Mouse (Mus musculus): ENCODE results near the gene Gm20479. TPM values are rescaled to one million over a fixed set of nuclear protein-coding genes. Genes with fewer than 3 reads are reported as not detected.

Gene Gm20479
- total RNA-seq, 1 experiment from 2014 or later = 1.8 TPM

DNA sequence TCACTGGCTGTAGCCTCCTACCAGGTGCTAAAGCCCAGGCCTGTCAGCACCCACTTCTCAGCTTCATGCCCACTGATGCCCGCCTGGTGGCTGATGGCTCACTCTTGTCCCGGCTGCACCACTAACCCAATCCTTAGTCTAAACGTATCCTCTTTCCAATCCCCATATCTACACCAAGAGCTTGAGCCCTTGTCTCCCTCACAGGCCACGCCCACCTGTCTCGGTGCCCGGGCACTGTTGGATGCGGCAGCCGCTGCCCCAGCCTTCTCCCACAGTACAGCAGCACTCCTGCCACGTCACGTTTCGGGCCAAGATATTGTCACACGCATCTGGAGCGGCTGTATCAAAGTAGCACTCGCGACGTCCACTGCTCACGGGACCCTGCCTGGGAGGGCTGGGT lies 46.9 kb downstream of the Gm20479 start:
- DNase-seq = peak; percentile 76

DNA sequence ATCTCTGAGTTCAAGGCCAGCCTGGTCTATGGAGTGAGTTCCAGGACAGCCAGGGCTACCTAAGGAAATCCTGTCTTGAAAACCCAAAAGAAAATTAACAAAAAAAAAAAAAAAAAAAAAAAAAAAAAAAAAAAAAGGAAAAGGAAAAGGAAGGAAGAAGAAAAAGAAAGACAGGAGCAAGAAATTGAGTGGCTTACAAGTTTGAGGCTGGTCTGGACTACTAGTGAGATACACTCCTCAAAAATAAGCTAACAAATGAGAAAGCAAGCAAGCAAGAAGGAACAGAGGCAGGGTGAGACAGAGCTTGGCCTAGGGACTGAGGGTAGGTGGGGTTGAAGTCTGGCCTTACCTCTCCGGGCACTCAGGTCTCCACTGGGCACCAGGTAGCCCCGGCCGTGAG lies 47.4 kb downstream of the Gm20479 start:
- DNase-seq = no peak

DNA sequence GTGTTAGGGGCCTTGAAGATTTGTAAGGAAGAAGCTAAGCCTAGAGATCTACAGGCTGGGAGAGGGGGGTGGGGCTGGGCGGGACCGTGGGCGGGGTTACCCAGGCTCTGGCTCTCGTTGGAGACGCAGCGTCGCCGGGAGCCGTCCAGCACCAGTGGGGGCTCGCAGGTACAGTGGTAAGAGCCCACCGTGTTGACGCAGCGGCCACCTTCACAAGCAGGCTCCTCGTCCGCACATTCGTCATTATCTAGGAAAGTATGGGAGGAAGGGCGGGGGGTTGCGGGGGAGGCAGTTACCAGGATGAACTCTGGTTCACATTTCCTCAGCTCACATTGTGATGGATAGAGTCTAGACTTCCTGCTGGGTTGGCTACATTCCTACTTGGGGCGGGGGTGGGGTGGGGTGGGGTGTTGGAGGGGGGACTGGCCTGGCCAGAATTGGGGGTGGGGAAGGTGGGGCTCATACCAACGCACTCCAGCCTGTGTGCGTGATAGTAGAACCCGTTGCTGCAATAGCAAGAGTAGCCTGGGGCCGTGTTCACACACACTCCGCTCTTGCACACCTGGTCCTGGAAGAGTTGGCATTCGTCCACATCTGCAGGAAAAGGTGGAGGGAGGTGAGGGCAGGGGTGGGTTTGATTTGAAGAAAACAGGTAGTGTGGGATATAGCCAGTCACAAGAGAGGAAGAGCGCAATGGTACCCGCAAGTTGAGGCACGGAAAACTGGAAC lies 48.2 kb downstream of the Gm20479 start:
- DNase-seq = no peak

DNA sequence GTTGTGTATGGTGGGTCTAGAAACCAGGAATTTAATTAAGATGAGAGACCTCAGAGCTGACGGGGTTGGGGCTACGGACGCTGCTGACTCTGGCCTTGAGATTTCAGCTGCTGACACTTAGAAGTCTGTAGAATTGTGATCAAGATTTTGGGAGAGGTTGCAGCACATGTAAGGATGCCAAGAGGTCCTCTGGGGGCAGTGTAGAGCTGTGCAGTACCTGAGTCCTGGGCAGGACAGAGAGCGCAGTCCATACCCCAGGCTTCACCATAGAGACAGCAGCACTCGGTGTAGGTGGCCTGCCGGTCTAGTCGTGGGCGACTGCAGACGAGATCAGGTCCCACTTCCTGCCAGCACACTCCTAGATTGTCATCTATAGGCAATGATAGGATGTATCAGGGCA lies 49.7 kb downstream of the Gm20479 start:
- DNase-seq = no peak

GRCm38 (mm10) chr7:27306161-27307160 lies 50.8 kb downstream of the Gm20479 start:
- peak; percentile 70 for DNase-seq

- DNase-seq = no peak
Observed at GRCm38 (mm10) chr7:27305091-27305730, 52.0 kb downstream of the Gm20479 start.

Other genes starting within 250 kb of the Gm20479 start
- 733 and 877 TPM in 2 replicates for gene Cyp2f2, start 237.5 kb downstream of the Gm20479 start, total RNA-seq (2021)
- not detected in 2 replicates for gene Cyp2t4, start 203.7 kb downstream of the Gm20479 start, total RNA-seq (2021)
- 83.9 and 92.9 TPM in 2 replicates for gene Egln2, start 190.6 kb downstream of the Gm20479 start, total RNA-seq (2021)
- gene Rab4b, start 178.5 kb downstream of the Gm20479 start, total RNA-seq (2021) = 39.5 and 55.2 TPM in 2 replicates
- not detected in 2 replicates for gene Gm21983, start 176.3 kb downstream of the Gm20479 start, total RNA-seq (2021)
- 0.89 TPM in 1 of 2 replicates, not detected in the other for gene Mia, start 176.3 kb downstream of the Gm20479 start, total RNA-seq (2021)
- 22.9 and 23.0 TPM in 2 replicates for gene BC024978, start 161.6 kb downstream of the Gm20479 start, total RNA-seq (2021)
- gene Snrpa, start 161.1 kb downstream of the Gm20479 start, total RNA-seq (2021) = 88.3 and 90.9 TPM in 2 replicates
- gene Itpkc, start 128.8 kb downstream of the Gm20479 start, total RNA-seq (2021) = 8.6 and 9.6 TPM in 2 replicates
- 44.2 and 44.8 TPM in 2 replicates for gene Coq8b, start 124.4 kb downstream of the Gm20479 start, total RNA-seq (2021)
- 8.7 and 11.9 TPM in 2 replicates for gene Numbl, start 99.0 kb downstream of the Gm20479 start, total RNA-seq (2021)
- 122 and 126 TPM in 2 replicates for gene Ltbp4, start 19.7 kb downstream of the Gm20479 start, total RNA-seq (2021)
- gene Shkbp1, start 1.4 kb downstream of the Gm20479 start, total RNA-seq (2021) = 16.1 and 26.1 TPM in 2 replicates
- 0.74 and 1.5 TPM in 2 replicates for gene Sptbn4, start 90.3 kb upstream of the Gm20479 start, total RNA-seq (2021)
- gene Blvrb, start 90.6 kb upstream of the Gm20479 start, total RNA-seq (2021) = 72.6 and 76.9 TPM in 2 replicates
- 12.9 and 15.7 TPM in 2 replicates for gene Sertad3, start 116.3 kb upstream of the Gm20479 start, total RNA-seq (2021)
- 24.5 and 26.3 TPM in 2 replicates for gene Sertad1, start 129.5 kb upstream of the Gm20479 start, total RNA-seq (2021)
- 2.7 and 3.5 TPM in 2 replicates for gene Prx, start 141.9 kb upstream of the Gm20479 start, total RNA-seq (2021)
- 0.44 and 0.64 TPM in 2 replicates for gene Hipk4, start 165.8 kb upstream of the Gm20479 start, total RNA-seq (2021)
- gene Pld3, start 195.8 kb upstream of the Gm20479 start, total RNA-seq (2021) = 87.2 and 100 TPM in 2 replicates
- gene 2310022A10Rik, start 195.8 kb upstream of the Gm20479 start, total RNA-seq (2021) = 13.6 and 14.4 TPM in 2 replicates
- 197 and 255 TPM in 2 replicates for gene Akt2, start 234.1 kb upstream of the Gm20479 start, total RNA-seq (2021)